Mouse (Mus musculus) forebrain, embryonic 14.5 days (tissue): ENCODE data around the gene Prodh2. TPM values are rescaled to one million over a fixed set of nuclear protein-coding genes. Genes with fewer than 3 reads are reported as not detected.

Source experiments
- ATAC-seq: fragments of 200-750 bp; cut with Nextera tagmentation; 2 replicates; pipeline ENCODE4 v1.8.0; 2017; ENCODE audit warnings: mild to moderate bottlenecking, moderate library complexity
- DNase-seq: peaks from one replicate; pipeline ENCODE4 v3.0.0-alpha.2; 2015; ENCODE audit warnings: low spot score
- H3K27ac ChIP-seq: fragments of 300-500 bp; sonication (generic); 2 replicates; pipeline ENCODE4 v1.5.1; 2014; ENCODE audit warnings: low read depth, mild to moderate bottlenecking, control low read depth, low read length, moderate library complexity
- H3K27me3 ChIP-seq: fragments of 300-500 bp; sonication (generic); replicated peaks from 2 replicates; pipeline ENCODE4 v1.6.1; 2014; ENCODE audit warnings: low read length, control low read depth, mixed read lengths; ENCODE audit not compliant: control insufficient read depth, insufficient read depth
- H3K36me3 ChIP-seq: fragments of 300-500 bp; sonication (generic); 2 replicates; pipeline ENCODE4 v1.6.1; 2014; ENCODE audit warnings: low read length, control low read depth; ENCODE audit not compliant: control insufficient read depth, insufficient read depth
- H3K4me1 ChIP-seq: fragments of 300-500 bp; sonication (generic); 2 replicates; pipeline ENCODE4 v1.6.1; 2014; ENCODE audit warnings: antibody characterized with exemption, low read length, control low read depth; ENCODE audit not compliant: control insufficient read depth, insufficient read depth
- H3K4me2 ChIP-seq: fragments of 300-500 bp; sonication (generic); 2 replicates; pipeline ENCODE4 v1.6.1; 2014; ENCODE audit warnings: mild to moderate bottlenecking, control low read depth, low read length
- H3K4me3 ChIP-seq: fragments of 300-500 bp; sonication (generic); 2 replicates; pipeline ENCODE4 v1.5.1; 2014; ENCODE audit warnings: low read depth, low read length, control low read depth
- H3K9ac ChIP-seq: fragments of 300-500 bp; sonication (generic); 2 replicates; pipeline ENCODE4 v1.6.1; 2014; ENCODE audit warnings: mild to moderate bottlenecking, low read length, control low read depth, moderate library complexity
- H3K9me3 ChIP-seq: fragments of 300-500 bp; sonication (generic); replicated peaks from 2 replicates; pipeline ENCODE4 v1.6.1; 2016; ENCODE audit warnings: low read length, control low read depth, mixed read lengths; ENCODE audit not compliant: control insufficient read depth
- WGBS: fragments of 180-500 bp; shearing (Covaris S2); extraction: QIAGEN DNeasy Blood & Tissue Kit; methylation state at CpG from one replicate; pipeline ENCODE4 v1.1.7; 2014; 5-methylcytosine and 5-hydroxymethylcytosine counted together
- polyA plus RNA-seq: library from polyadenylated mRNA; unstranded; fragments of >200 nt; fragmentation: Nextera tagmentation; extraction: Ambion mirVana; gene quantifications from 2 replicates; pipeline ENCODE4 v1.2.1, GENCODE M21; 2014

Gene Prodh2
- polyA plus RNA-seq, 1 experiment from 2014 or later: not detected

GRCm38 (mm10) chr7:30456487-30456886 is 36.9 kb upstream of the Prodh2 start:
- Histone ChIP-seq H3K36me3 (no peaks in the 10 kb centered on the region), H3K4me2 (peak overlapping the region; percentile 44), H3K4me1 (peaks cover 5% of the 10 kb centered on the region), H3K9me3 (no peaks in the 10 kb centered on the region), H3K4me3 (peak overlapping the region; percentile 15; the same call in 1 of the 2 replicates), H3K9ac (no peak overlapping the region), H3K27ac (no peak overlapping the region), H3K27me3 (peaks cover 86% of the 10 kb centered on the region)
- DNase-seq (no peak), ATAC-seq (no peak)
- WGBS: 1% methylated on average over 9 of the region's 9 CpGs

GRCm38 (mm10) chr7:30456911-30457628 is 36.4 kb upstream of the Prodh2 start:
- ATAC-seq (0 out of 2 replicates have a peak, but pooled peaks have one; percentile 32), DNase-seq (peak; percentile 13)

GRCm38 (mm10) chr7:30457629-30458330 is 35.6 kb upstream of the Prodh2 start, which contains the start of the genes Kirrel2 and Nphs1:
TSS of gene Kirrel2 (minus strand) at chr7:30457690.
TSS of gene Nphs1 (plus strand) at chr7:30458315.
- WGBS: 1% methylated on average over 16 of the region's 16 CpGs
- H3K9ac ChIP-seq: peak within 1 kb of the TSS; percentile 26; the same call in 1 of the 2 replicates

More at GRCm38 (mm10) chr7:30456911-30457628, 36.4 kb upstream of the Prodh2 start:
- Histone ChIP-seq H3K4me3 (peak overlapping the region; percentile 15), H3K4me1 (peaks cover 5% of the 10 kb centered on the region), H3K9ac (peak overlapping the region; percentile 26; the same call in 1 of the 2 replicates), H3K27ac (no peak overlapping the region), H3K9me3 (no peaks in the 10 kb centered on the region), H3K36me3 (no peaks in the 10 kb centered on the region), H3K27me3 (peaks cover 88% of the 10 kb centered on the region), H3K4me2 (peak overlapping the region; percentile 44)
- WGBS: under 1% methylated on average over 31 of the region's 31 CpGs

GRCm38 (mm10) chr7:30459484-30459883 is 33.9 kb upstream of the Prodh2 start:
- no peak for DNase-seq
- no peaks in the 10 kb centered on the region for H3K36me3 ChIP-seq
- no peak overlapping the region for H3K27ac ChIP-seq
- 24% methylated on average over 6 of the region's 6 CpGs for WGBS
- H3K27me3 ChIP-seq: peaks cover 82% of the 10 kb centered on the region
- H3K9me3 ChIP-seq: no peaks in the 10 kb centered on the region
- H3K9ac ChIP-seq: no peak overlapping the region
- peaks cover 5% of the 10 kb centered on the region for H3K4me1 ChIP-seq
- ATAC-seq: no peak
- H3K4me3 ChIP-seq: no peak overlapping the region
- no peak overlapping the region for H3K4me2 ChIP-seq

More at GRCm38 (mm10) chr7:30457629-30458330, 35.6 kb upstream of the Prodh2 start, which contains the start of the genes Kirrel2 and Nphs1:
- no peaks in the 10 kb centered on the region for H3K9me3 ChIP-seq
- peaks cover 88% of the 10 kb centered on the region for H3K27me3 ChIP-seq
- DNase-seq: peak; percentile 71
- H3K36me3 ChIP-seq: no peaks in the 10 kb centered on the region
- no peak within 1 kb of the TSS for H3K27ac ChIP-seq
- H3K4me3 ChIP-seq: peak within 1 kb of the TSS; percentile 15
- peak within 1 kb of the TSS; percentile 44 for H3K4me2 ChIP-seq
- H3K4me1 ChIP-seq: peaks cover 5% of the 10 kb centered on the region
- ATAC-seq: peak; percentile 89

GRCm38 (mm10) chr7:30463568-30463967 is 29.9 kb upstream of the Prodh2 start:
- ATAC-seq (no peak), DNase-seq (no peak)
- peaks cover 78% of the 10 kb centered on the region for H3K27me3 ChIP-seq
- H3K4me1 ChIP-seq: no peaks in the 10 kb centered on the region
- H3K36me3 ChIP-seq: no peaks in the 10 kb centered on the region
- no peak overlapping the region for H3K4me2 ChIP-seq
- H3K27ac ChIP-seq: no peak overlapping the region
- H3K9me3 ChIP-seq: no peaks in the 10 kb centered on the region
- WGBS: 37% methylated on average over 7 of the region's 7 CpGs
- no peak overlapping the region for H3K9ac ChIP-seq
- H3K4me3 ChIP-seq: no peak overlapping the region

GRCm38 (mm10) chr7:30463996-30464395 is 29.4 kb upstream of the Prodh2 start:
- Histone ChIP-seq H3K9me3 (no peaks in the 10 kb centered on the region), H3K9ac (no peak overlapping the region), H3K4me2 (no peak overlapping the region), H3K27me3 (peaks cover 75% of the 10 kb centered on the region), H3K4me1 (no peaks in the 10 kb centered on the region), H3K27ac (no peak overlapping the region), H3K4me3 (no peak overlapping the region), H3K36me3 (no peaks in the 10 kb centered on the region)
- DNase-seq: no peak
- ATAC-seq: no peak
- WGBS: 12% methylated on average over 4 of the region's 4 CpGs

GRCm38 (mm10) chr7:30464816-30465300 is 28.6 kb upstream of the Prodh2 start:
- DNase-seq (no peak), ATAC-seq (no peak)
- Histone ChIP-seq H3K4me2 (no peak overlapping the region), H3K4me3 (no peak overlapping the region), H3K9ac (no peak overlapping the region), H3K9me3 (no peaks in the 10 kb centered on the region), H3K27ac (no peak overlapping the region), H3K36me3 (no peaks in the 10 kb centered on the region), H3K4me1 (no peaks in the 10 kb centered on the region), H3K27me3 (peaks cover 69% of the 10 kb centered on the region)
- WGBS: 15% methylated on average over 6 of the region's 6 CpGs

GRCm38 (mm10) chr7:30472411-30472810 is 21.0 kb upstream of the Prodh2 start:
- Histone ChIP-seq H3K9me3 (no peaks in the 10 kb centered on the region), H3K27ac (no peak overlapping the region), H3K36me3 (no peaks in the 10 kb centered on the region), H3K9ac (no peak overlapping the region), H3K4me3 (no peak overlapping the region), H3K4me1 (no peaks in the 10 kb centered on the region), H3K27me3 (peaks cover 11% of the 10 kb centered on the region), H3K4me2 (no peak overlapping the region)
- 40% methylated on average over 5 of the region's 5 CpGs for WGBS
- peak; percentile 51 for DNase-seq
- no peak for ATAC-seq
